Mouse (Mus musculus) hindbrain, embryonic 14.5 days (tissue): ENCODE results near the gene Aunip. TPM values are rescaled to one million over a fixed set of nuclear protein-coding genes. Genes with fewer than 3 reads are reported as not detected.

Source experiments
- ATAC-seq: fragments of 200-750 bp; cut with Nextera tagmentation; 2 replicates; pipeline ENCODE4 v1.8.0; 2017; ENCODE audit warnings: moderate number of reproducible peaks, mild to moderate bottlenecking, moderate TSS enrichment, moderate library complexity; ENCODE audit not compliant: low FRiP score
- DNase-seq: peaks from one replicate; pipeline ENCODE4 v3.0.0-alpha.2; 2015; ENCODE audit warnings: low spot score
- H3K27ac ChIP-seq: fragments of 300-500 bp; sonication (generic); 2 replicates; pipeline ENCODE4 v1.5.1; 2014; ENCODE audit warnings: mild to moderate bottlenecking, moderate library complexity
- H3K27me3 ChIP-seq: fragments of 300-500 bp; sonication (generic); 2 replicates; pipeline ENCODE4 v1.6.1; 2014; ENCODE audit warnings: mild to moderate bottlenecking, low read length, mixed read lengths; ENCODE audit not compliant: control insufficient read depth, insufficient read depth
- H3K36me3 ChIP-seq: fragments of 300-500 bp; sonication (generic); replicated peaks from 2 replicates; pipeline ENCODE4 v1.6.1; 2014; ENCODE audit not compliant: control insufficient read depth, insufficient read depth
- H3K4me1 ChIP-seq: fragments of 300-500 bp; sonication (generic); replicated peaks from 2 replicates; pipeline ENCODE4 v1.6.1; 2014; ENCODE audit warnings: antibody characterized with exemption, low read length, mixed read lengths; ENCODE audit not compliant: control insufficient read depth, insufficient read depth
- H3K4me2 ChIP-seq: fragments of 300-500 bp; sonication (generic); replicated peaks from 2 replicates; pipeline ENCODE4 v1.6.1; 2014; ENCODE audit warnings: mild to moderate bottlenecking, moderate library complexity
- H3K4me3 ChIP-seq: fragments of 300-500 bp; sonication (generic); replicated peaks from 2 replicates; pipeline ENCODE4 v1.5.1; 2014; ENCODE audit warnings: mild to moderate bottlenecking, low read length
- H3K9ac ChIP-seq: fragments of 300-500 bp; sonication (generic); 2 replicates; pipeline ENCODE4 v1.6.1; 2014
- H3K9me3 ChIP-seq: fragments of 300-500 bp; sonication (generic); 2 replicates; pipeline ENCODE4 v1.6.1; 2016; ENCODE audit warnings: low read length; ENCODE audit not compliant: control insufficient read depth
- WGBS: fragments of 180-500 bp; shearing (Covaris S2); extraction: QIAGEN DNeasy Blood & Tissue Kit; methylation state at CpG from one replicate; pipeline ENCODE4 v1.1.7; 2014; 5-methylcytosine and 5-hydroxymethylcytosine counted together
- microRNA-seq: library from miRNA; unstranded; fragments of <30 nt; microRNA quantifications from one replicate; pipeline ENCODE4, GENCODE M21; 2016
- polyA plus RNA-seq: library from polyadenylated mRNA; unstranded; fragments of >200 nt; fragmentation: Nextera tagmentation; extraction: Ambion mirVana; gene quantifications from 2 replicates; pipeline ENCODE4 v1.2.1, GENCODE M21; 2014

The Aunip gene
- polyA plus RNA-seq, 1 experiment from 2014 or later, result 0.40 TPM

GRCm38 (mm10) chr4:134567377-134568226 is 56.8 kb downstream of the Aunip start:
- H3K9me3 ChIP-seq, result no peaks in the 10 kb centered on the region
- peaks cover 5% of the 10 kb centered on the region for H3K4me1 ChIP-seq
- H3K4me2 ChIP-seq, result no peak overlapping the region
- no peaks in the 10 kb centered on the region for H3K27me3 ChIP-seq
- 19% methylated on average over 19 of the region's 19 CpGs for WGBS
- DNase-seq (peak; percentile 66), ATAC-seq (peak; percentile 79)
- H3K9ac ChIP-seq, result no peak overlapping the region
- H3K27ac ChIP-seq, result peak overlapping the region; percentile 69
- no peak overlapping the region for H3K4me3 ChIP-seq
- H3K36me3 ChIP-seq, result no peaks in the 10 kb centered on the region

DNA sequence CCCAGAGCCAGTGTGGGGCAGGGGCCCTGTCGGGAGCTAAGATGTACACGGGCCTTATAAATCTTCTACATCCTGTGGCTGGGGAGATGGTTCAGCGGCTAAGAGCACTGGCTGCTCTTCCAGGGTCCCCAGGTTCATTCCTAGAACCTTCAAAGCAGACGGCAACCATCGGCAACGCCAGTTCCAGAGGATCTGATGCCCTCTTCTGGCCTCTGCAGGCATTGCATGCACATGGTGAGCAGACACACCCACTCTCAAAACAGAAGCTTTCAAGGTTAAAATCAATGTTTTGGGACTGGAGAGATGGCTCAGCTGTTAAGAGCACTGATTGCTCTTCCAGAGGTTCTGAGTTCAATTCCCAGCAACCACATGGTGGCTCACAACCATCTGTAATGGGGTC is 58.4 kb downstream of the Aunip start:
- Histone ChIP-seq H3K27ac (no peak overlapping the region), H3K4me3 (no peak overlapping the region), H3K4me2 (no peak overlapping the region), H3K36me3 (no peaks in the 10 kb centered on the region), H3K9me3 (no peaks in the 10 kb centered on the region), H3K4me1 (peaks cover 5% of the 10 kb centered on the region), H3K9ac (no peak overlapping the region), H3K27me3 (no peaks in the 10 kb centered on the region)
- DNase-seq (no peak), ATAC-seq (no peak)
- WGBS, result 75% methylated on average over 6 of the region's 6 CpGs

- WGBS, result 70% methylated on average over 8 of the region's 8 CpGs
- H3K4me3 ChIP-seq, result no peak overlapping the region
- H3K9ac ChIP-seq, result no peak overlapping the region
- DNase-seq, result no peak
- no peak overlapping the region for H3K4me2 ChIP-seq
- peaks cover 5% of the 10 kb centered on the region for H3K4me1 ChIP-seq
- 0 out of 2 replicates have a peak overlapping the region, but pooled peaks have one; percentile 61 for H3K27ac ChIP-seq
- H3K27me3 ChIP-seq, result no peaks in the 10 kb centered on the region
- H3K9me3 ChIP-seq, result no peaks in the 10 kb centered on the region
- no peaks in the 10 kb centered on the region for H3K36me3 ChIP-seq
- ATAC-seq, result no peak
Observed at GRCm38 (mm10) chr4:134569831-134570230, 59.0 kb downstream of the Aunip start.

DNA sequence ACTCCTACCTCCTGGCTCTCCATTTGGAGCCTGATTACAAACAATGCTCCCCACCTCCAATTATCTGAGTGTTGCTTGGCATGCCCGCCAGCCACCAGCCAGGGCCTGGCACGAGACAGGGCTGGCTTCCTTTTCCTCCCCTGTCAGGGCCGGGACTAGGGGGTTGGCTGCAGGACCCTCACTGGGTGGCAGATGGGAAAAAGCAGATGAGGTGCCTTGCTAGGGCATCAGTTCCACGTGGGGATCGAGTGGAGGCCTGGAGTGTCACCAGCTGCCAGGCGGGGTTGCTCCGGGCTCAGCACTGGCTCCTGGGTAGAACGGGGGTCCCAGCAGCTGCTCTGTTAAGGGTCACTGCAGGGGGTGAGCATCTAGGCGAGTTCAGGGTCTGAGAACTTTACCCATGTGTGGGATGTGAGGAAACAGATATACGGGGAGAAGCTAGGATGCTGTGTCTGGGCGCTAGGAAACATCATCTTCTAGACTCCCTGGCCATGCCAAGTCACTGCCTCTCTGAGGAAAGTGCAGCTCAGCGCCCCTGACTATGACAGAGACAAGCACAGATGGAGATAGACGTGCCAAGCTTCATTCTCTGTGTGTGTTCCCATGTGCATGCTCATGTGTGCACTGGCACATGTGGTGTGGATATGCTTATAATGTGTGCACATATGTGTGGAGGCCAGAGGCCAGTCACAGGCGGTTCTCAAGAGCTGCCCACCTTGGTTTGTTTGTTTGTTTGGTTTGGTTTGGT is 60.1 kb downstream of the Aunip start:
- Histone ChIP-seq H3K9ac (no peak overlapping the region), H3K9me3 (no peaks in the 10 kb centered on the region), H3K27me3 (no peaks in the 10 kb centered on the region), H3K4me1 (peaks cover 6% of the 10 kb centered on the region), H3K36me3 (no peaks in the 10 kb centered on the region), H3K4me2 (no peak overlapping the region), H3K4me3 (no peak overlapping the region), H3K27ac (peak overlapping the region; percentile 61)
- DNase-seq (no peak), ATAC-seq (no peak)
- 53% methylated on average over 14 of the region's 14 CpGs for WGBS

DNA sequence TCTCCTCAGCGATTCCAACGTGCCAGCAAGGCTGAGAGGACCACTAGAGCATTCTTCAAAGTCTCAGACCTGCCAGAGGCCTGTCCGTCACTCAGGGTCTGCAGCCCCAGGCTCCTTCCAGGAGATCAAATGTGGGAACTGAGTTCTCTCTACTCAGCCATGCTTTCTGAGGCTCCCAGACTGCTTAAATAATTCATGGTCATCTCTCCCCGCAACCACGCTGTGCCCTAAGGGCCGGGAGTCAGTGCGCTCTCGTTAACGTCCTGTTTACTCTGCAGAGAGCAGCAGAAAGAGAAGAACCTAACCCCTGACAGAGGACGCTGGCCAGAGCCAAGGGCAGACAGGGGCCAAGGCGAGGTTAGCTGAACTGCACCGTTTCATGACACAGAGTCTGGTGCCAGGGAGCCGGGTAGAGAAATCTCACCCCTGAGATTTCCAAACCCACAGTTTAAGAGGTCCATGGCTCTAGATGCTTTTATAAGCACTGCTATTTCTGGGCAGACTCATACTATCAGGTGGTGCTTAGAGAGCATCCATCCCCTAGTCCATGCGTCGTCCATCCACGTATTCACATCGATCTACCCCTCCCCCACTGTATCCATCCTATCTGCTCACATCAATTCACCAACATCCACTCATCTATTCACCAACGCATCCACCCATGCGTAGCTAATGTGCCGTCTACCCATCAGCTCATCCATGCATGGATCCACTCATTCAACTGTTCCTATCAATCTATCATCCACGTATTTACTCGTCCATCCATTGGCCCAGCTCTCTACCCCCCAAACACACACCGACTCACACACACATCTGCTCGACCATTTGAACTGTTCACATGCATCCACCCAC is 61.9 kb downstream of the Aunip start:
- Histone ChIP-seq H3K36me3 (no peaks in the 10 kb centered on the region), H3K27me3 (no peaks in the 10 kb centered on the region), H3K9ac (no peak overlapping the region), H3K4me2 (no peak overlapping the region), H3K4me3 (no peak overlapping the region), H3K4me1 (peaks cover 8% of the 10 kb centered on the region; the same call in 1 of the 2 replicates), H3K9me3 (no peaks in the 10 kb centered on the region), H3K27ac (no peak overlapping the region)
- DNase-seq (no peak), ATAC-seq (no peak)
- 75% methylated on average over 24 of the region's 24 CpGs for WGBS

Small RNAs within 50 kb of the gene (microRNA-seq; reads per million reads assigned to microRNA genes)
- gene Gm23634 (0.81 reads per million), gene Mir6403 (not detected)

Other genes with a start within 250 kb of the Aunip start
- gene Pdik1l, start 223.1 kb upstream of the Aunip start, polyA plus RNA-seq, result 38.5 and 45.1 TPM in 2 replicates
- 0.23 TPM in 1 of 2 replicates, not detected in the other for gene Trim63, start 195.9 kb upstream of the Aunip start, polyA plus RNA-seq
- 0.13 and 0.14 TPM in 2 replicates for gene Slc30a2, start 167.8 kb upstream of the Aunip start, polyA plus RNA-seq
- gene Extl1, start 127.1 kb upstream of the Aunip start, polyA plus RNA-seq, result 0.30 and 0.58 TPM in 2 replicates
- gene Pafah2, start 114.7 kb upstream of the Aunip start, polyA plus RNA-seq, result 6.8 and 6.9 TPM in 2 replicates
- 5,273 and 5,278 TPM in 2 replicates for gene Stmn1, start 42.7 kb upstream of the Aunip start, polyA plus RNA-seq
- gene Paqr7, start 14.3 kb upstream of the Aunip start, polyA plus RNA-seq, result 11.5 and 12.4 TPM in 2 replicates
- 184 and 202 TPM in 2 replicates for gene Mtfr1l, start 24.4 kb downstream of the Aunip start, polyA plus RNA-seq
- gene Selenon, start 41.2 kb downstream of the Aunip start, polyA plus RNA-seq, result 10.9 and 12.8 TPM in 2 replicates
- gene Man1c1, start 193.3 kb downstream of the Aunip start, polyA plus RNA-seq, result 7.1 and 7.2 TPM in 2 replicates